Mouse (Mus musculus) adrenal gland, postnatal 25 days (tissue): Measurements from ENCODE around the gene Olfr1013. TPM values are rescaled to one million over a fixed set of nuclear protein-coding genes. Genes with fewer than 3 reads are reported as not detected.

Experiments used
- DNase-seq: peaks from one replicate; pipeline ENCODE4 v3.0.0; 2021; ENCODE audit warnings: mixed read lengths
- long read RNA-seq: library from polyadenylated mRNA; stranded (forward); transcript quantifications from one replicate; pipeline ENCODE4 v2.0.0, GENCODE M21; 2021
- total RNA-seq: library from RNA; stranded (reverse); gene quantifications from 2 replicates; pipeline ENCODE4 v1.2.3, GENCODE M21; 2021

The Olfr1013 gene
- 0.06 TPM in 1 of 2 replicates, not detected in the other for total RNA-seq
- long read RNA-seq = 0 reads

GRCm38 (mm10) chr2:85766798-85767197, at the start of gene Olfr1013:
Olfr1013 (plus strand) TSS chr2:85767098.
- DNase-seq = no peak

DNA sequence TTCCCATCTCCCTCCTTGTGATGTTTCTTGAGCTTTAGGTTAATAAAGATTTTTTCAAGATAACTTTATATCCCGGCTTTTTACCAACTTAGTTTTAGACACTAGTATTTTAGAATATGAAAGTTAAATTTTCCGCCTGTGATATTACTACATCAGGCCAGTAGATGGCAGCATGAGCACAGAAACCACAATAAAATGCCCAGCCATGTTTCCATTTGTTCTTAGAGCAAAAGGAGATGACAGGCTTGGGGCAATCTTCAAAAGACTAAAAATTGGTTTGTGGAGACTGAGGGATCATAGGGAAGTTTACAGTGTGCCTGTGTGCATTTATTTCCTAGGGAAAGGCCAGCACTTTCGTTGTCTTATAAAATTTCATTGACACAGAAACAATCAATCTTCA, 41.1 kb upstream of the Olfr1013 start:
- no peak for DNase-seq

DNA sequence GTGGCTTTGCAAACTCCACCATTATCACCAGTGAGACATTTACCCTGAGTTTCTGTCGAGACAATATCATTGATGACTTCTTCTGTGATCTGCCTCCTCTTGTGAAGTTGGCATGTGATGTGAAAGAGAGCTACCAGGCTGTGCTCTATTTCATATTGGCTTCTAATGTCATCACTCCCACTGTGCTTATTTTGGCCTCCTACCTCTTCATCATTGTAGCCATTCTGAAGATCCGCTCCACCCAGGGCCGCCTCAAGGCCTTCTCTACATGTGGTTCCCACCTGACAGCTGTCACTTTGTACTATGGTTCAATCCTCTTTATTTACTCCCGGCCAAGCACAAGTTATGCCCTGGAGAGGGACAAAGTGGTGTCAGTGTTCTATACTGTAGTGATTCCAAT, 13.1 kb upstream of the Olfr1013 start:
- DNase-seq = no peak

GRCm38 (mm10) chr2:85762666-85763065, 4.2 kb upstream of the Olfr1013 start, which contains the start of gene Olfr1012:
Olfr1012 (minus strand) TSS chr2:85762766.
- no peak for DNase-seq

DNA sequence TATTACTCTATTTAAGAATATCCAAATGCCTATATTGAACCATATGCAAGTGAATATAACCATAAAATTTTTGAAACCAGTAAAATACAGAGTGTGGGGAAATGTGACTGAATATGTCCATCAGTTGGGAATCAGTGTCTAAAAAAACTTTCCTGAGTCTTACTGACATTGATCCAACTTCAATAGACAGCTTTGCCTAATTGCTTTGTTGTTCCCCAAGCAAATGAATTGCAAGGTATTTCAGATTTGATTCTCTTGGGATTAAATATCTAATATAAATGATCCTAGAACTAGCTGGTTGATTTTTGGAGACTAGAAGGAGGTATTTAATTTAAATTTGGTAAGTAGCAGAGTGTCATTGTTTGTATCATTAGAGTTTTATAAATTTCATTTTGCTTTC, 5.5 kb downstream of the Olfr1013 start, which contains the start of gene Olfr1014:
TSS of gene Olfr1014 (plus strand) at position 301 of the 400 bp plus-strand sequence.
- DNase-seq = no peak

DNA sequence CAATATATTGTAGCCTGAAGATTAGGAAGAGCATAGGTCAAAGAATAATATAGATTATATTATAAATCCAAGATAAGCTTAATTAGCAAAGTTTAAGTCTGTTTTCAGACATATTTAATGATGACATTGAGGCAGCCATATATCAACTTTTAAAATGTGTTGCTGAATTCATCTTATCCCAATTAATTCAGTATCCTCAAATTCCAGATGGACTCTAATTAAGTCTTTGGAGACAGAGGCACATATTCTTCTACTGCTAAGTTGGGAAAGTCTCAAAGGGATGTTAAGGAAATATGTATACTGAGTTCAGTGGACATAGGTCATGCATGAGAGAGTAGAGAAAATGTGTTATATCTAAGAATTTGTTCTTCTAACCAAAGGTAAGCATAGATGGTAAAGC, 14.8 kb downstream of the Olfr1013 start, which contains the start of gene Olfr1015:
TSS of gene Olfr1015 (plus strand) at position 301 of the 400 bp plus-strand sequence.
- no peak for DNase-seq

GRCm38 (mm10) chr2:85792331-85792730, 25.4 kb downstream of the Olfr1013 start:
- DNase-seq = no peak

- DNase-seq = no peak
These were observed 35.5 kb downstream of the Olfr1013 start, which contains the start of gene Olfr1016 for GRCm38 (mm10) chr2:85802444-85802843. Olfr1016 (minus strand) TSS chr2:85802544.

GRCm38 (mm10) chr2:85804501-85804900, 37.6 kb downstream of the Olfr1013 start:
- no peak for DNase-seq

DNA sequence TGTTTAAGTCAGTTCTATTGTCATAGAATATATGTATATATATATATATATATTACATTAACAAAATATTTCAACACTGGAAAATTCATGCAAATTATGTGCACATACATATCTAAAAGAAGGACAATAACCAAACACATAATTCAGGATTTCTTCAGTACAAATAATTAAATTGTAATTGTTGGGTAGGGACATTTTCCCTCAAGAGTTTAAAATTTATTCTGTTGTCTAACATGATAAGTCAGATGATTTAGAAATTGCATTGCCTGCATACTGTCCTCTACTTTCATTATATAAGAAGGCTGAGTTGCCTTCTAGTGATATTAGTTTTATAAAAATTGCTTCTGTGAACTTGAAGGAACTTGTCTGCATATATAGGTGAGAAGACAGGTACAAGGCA, 51.3 kb downstream of the Olfr1013 start, which contains the start of gene Olfr1018:
TSS of gene Olfr1018 (plus strand) at position 301 of the 400 bp plus-strand sequence.
- DNase-seq = no peak

Other genes starting within 250 kb of the Olfr1013 start
- 0.38 and 0.39 TPM in 2 replicates for gene 4833423E24Rik, start 248.1 kb upstream of the Olfr1013 start, total RNA-seq
- not detected in 2 replicates for gene Olfr996, start 187.9 kb upstream of the Olfr1013 start, total RNA-seq
- not detected in 2 replicates for gene Olfr998, start 178.2 kb upstream of the Olfr1013 start, total RNA-seq
- gene Olfr1000, start 155.2 kb upstream of the Olfr1013 start, total RNA-seq = not detected in 2 replicates
- not detected in 2 replicates for gene Olfr1002, start 116.4 kb upstream of the Olfr1013 start, total RNA-seq
- not detected in 2 replicates for gene Olfr154, start 102.6 kb upstream of the Olfr1013 start, total RNA-seq
- gene Olfr1006, start 88.3 kb upstream of the Olfr1013 start, total RNA-seq = not detected in 2 replicates
- gene Olfr1008, start 77.7 kb upstream of the Olfr1013 start, total RNA-seq = not detected in 2 replicates
- gene Olfr1009, start 51.7 kb upstream of the Olfr1013 start, total RNA-seq = 0.30 TPM in 1 of 2 replicates, not detected in the other
- gene Olfr1012, start 4.3 kb upstream of the Olfr1013 start, total RNA-seq = not detected in 2 replicates
- gene Olfr1014, start 5.6 kb downstream of the Olfr1013 start, total RNA-seq = 0.38 TPM in 1 of 2 replicates, not detected in the other
- not detected in 2 replicates for gene Olfr1015, start 14.9 kb downstream of the Olfr1013 start, total RNA-seq
- not detected in 2 replicates for gene Olfr1016, start 35.4 kb downstream of the Olfr1013 start, total RNA-seq
- not detected in 2 replicates for gene Olfr1018, start 51.4 kb downstream of the Olfr1013 start, total RNA-seq
- not detected in 2 replicates for gene Olfr1019, start 78.4 kb downstream of the Olfr1013 start, total RNA-seq
- gene Olfr1020, start 79.9 kb downstream of the Olfr1013 start, total RNA-seq = not detected in 2 replicates
- gene Olfr1022, start 101.5 kb downstream of the Olfr1013 start, total RNA-seq = not detected in 2 replicates
- not detected in 2 replicates for gene Olfr1023, start 118.5 kb downstream of the Olfr1013 start, total RNA-seq
- gene Olfr1024, start 138.0 kb downstream of the Olfr1013 start, total RNA-seq = not detected in 2 replicates
- gene Olfr1025-ps1, start 148.1 kb downstream of the Olfr1013 start, total RNA-seq = not detected in 2 replicates
- not detected in 2 replicates for gene Olfr1026, start 154.5 kb downstream of the Olfr1013 start, total RNA-seq
- not detected in 2 replicates for gene Olfr1028, start 183.3 kb downstream of the Olfr1013 start, total RNA-seq
- gene Olfr1029, start 206.8 kb downstream of the Olfr1013 start, total RNA-seq = not detected in 2 replicates
- gene Olfr1030, start 212.2 kb downstream of the Olfr1013 start, total RNA-seq = not detected in 2 replicates
- not detected in 2 replicates for gene Olfr1031, start 223.2 kb downstream of the Olfr1013 start, total RNA-seq
- not detected in 2 replicates for gene Olfr1032, start 238.4 kb downstream of the Olfr1013 start, total RNA-seq